Mouse (Mus musculus) frontal cortex, postnatal 25 days (tissue): ENCODE measurements around the gene Slco1a6.
"Not testable (repeated sequence)": the region's sequence is repeated elsewhere in the genome, so short reads cannot be mapped to it uniquely, and the experiment has no call there.

Experiments used
- DNase-seq, 2 experiments: peaks; one replicate each; pipeline ENCODE4 v3.0.0; 2022; ENCODE audit warnings: low spot score in 2 of 2

The Slco1a6 gene

DNA sequence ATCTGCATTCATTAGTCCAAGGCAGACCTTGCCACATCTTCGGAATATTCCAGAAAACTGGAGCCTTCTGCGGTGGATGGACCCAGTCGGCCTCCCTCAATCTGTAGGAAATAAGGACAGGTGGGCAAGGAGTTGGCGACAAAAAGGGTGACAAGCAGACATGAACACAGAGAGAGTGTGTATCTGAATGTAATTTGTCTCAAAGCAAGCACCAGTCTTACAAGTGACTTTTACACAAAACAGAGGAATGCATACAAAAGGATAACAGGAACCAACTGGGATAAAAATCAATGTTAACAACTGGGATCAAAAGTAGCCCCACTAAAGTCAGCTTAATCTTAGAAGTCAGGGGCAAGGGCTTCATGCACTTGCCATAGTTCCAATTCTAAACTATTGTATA lies at the start of gene Slco1a6:
Gene Slco1a6, minus strand, starts transcription at position 101 of the 400 bp plus-strand sequence.
- DNase-seq, result no peak

DNA sequence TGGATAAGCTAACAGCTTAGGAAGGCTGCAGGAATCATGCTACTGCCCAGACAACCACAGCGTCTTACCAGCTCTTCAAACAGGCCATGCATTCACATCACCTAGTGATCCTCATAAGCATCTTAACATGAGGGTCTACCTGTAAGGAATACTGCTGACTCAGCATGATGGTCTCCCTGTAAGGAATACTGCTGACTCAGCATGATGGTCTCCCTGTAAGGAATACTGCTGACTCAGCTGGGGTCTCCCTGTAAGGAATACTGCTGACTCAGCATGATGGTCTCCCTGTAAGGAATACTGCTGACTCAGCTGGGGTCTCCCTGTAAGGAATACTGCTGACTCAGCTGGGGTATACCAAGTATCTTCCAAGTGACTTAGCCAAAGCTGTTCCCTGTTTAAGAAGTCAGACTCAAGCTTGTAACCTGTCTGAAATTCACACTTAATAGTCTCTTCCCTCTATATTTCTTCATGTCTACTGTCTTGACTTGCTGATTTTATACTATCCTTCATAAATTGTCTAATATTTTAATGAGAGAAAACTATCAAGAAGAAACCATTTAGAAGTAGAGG lies 42.5 kb upstream of the Slco1a6 start:
- not testable (repeated sequence) for DNase-seq

GRCm38 (mm10) chr6:142245065-142245464 lies 36.7 kb upstream of the Slco1a6 start:
- no peak for DNase-seq

- no peak for DNase-seq
These were observed 31.1 kb upstream of the Slco1a6 start for GRCm38 (mm10) chr6:142239468-142239867.

DNA sequence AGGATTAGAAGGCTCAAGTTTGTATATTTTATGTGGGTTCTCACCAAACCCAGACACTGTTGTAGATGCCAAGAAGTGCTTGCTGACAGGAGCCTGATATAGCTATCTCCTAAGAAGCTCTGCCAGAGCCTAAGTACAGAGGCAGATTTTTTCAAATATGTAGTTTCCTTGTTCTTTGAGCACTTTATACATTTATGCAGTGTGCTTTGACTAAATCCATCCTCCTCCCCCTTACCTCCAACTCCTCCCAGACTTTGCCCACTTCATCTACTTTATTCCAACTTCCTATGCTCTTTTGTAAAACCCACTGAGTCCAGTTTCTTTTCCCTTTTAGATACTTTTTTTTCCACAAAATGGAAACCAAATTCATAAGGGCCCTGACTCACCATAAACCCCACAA lies 11.8 kb upstream of the Slco1a6 start:
- DNase-seq, result no peak

GRCm38 (mm10) chr6:142211821-142212220 lies 3.5 kb upstream of the Slco1a6 start:
- no peak for DNase-seq

DNA sequence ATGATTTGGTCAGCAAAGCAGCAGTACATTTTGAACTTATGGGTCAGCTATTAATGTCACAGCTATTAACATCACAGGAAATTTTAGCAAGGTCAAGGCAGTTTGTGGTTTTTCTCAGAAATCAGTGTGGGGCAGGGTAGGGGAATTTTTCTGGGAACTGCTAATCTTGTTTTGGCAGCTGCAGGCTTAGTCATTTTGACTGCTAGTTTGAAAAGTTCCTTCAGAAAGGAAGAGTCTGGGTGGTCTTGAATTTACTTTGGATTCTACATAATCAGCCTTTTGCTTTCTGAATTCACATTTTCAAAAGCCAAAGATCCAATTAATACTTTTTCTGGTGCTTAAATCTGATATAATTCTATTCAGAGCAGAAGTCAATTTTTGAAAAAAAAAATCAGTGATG lies 1.4 kb upstream of the Slco1a6 start:
- no peak for DNase-seq

DNA sequence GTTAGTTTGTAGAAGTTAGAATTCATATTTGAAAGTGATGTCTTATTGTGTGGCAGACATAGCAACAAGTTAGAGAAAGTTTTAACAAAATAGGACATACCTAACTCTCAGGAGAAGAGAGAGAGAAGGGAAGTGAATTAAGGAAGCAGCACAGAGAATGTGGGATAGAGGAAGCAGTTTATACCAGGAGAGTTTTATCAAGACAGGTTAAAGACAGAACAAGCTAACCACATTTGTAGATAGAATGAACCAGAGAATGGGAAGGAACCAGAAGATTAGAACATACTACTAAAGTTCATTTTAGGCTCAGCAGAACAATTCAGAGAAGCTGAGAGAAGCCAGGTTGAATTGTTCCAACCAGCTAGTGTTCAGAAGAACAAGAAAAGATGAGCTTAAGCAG lies 7.8 kb downstream of the Slco1a6 start:
- DNase-seq, result no peak

- no peak for DNase-seq
These were observed 14.1 kb downstream of the Slco1a6 start for GRCm38 (mm10) chr6:142194245-142194644.

GRCm38 (mm10) chr6:142191962-142192361 lies 16.4 kb downstream of the Slco1a6 start:
- no peak for DNase-seq

GRCm38 (mm10) chr6:142187426-142187825 lies 20.9 kb downstream of the Slco1a6 start:
- DNase-seq, result no peak

- DNase-seq, result no peak
These were observed 22.4 kb downstream of the Slco1a6 start for GRCm38 (mm10) chr6:142185868-142186415.

GRCm38 (mm10) chr6:142163406-142163805 lies 44.9 kb downstream of the Slco1a6 start:
- no peak for DNase-seq

GRCm38 (mm10) chr6:142161171-142161570 lies 47.1 kb downstream of the Slco1a6 start:
- DNase-seq, result no peak

DNA sequence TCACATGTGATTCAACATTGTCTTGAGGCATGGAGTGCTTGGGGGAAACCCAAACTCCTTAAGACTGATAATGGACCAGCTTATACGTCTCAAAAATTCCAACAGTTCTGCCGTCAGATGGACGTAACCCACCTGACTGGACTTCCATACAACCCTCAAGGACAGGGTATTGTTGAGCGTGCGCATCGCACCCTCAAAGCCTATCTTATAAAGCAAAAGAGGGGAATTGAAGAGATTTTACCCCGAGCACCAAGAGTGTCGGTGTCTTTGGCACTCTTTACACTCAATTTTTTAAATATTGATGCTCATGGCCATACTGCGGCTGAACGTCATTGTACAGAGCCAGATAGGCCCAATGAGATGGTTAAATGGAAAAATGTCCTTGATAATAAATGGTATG lies 54.2 kb downstream of the Slco1a6 start:
- DNase-seq, result peak; percentile 11 to 18

GRCm38 (mm10) chr6:142148371-142148770 lies 60.0 kb downstream of the Slco1a6 start:
- DNase-seq, result no peak

- DNase-seq, result no peak
These were observed 96.5 kb downstream of the Slco1a6 start for GRCm38 (mm10) chr6:142111667-142112305.

- no peak for DNase-seq
These were observed 117.2 kb downstream of the Slco1a6 start for GRCm38 (mm10) chr6:142091126-142091525.

DNA sequence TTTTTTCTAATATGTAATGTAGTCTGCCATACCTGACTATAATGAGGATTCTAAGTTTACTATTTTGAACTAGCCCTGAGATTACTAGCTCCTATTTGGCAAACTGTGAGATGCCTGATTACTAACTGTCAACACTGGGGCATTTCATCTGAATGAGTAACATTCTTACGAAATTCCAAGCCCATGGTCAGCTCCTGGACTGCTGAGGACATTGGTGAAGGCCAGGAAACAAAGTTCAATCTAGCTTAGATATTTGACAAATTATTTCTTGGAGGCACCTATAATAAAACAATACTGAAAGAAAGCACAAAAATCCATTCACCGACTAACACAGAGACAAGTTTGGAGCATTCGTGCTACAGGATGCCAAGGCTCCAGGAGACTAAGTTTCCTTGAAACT lies 150.0 kb downstream of the Slco1a6 start:
- DNase-seq, result not testable (repeated sequence)

DNA sequence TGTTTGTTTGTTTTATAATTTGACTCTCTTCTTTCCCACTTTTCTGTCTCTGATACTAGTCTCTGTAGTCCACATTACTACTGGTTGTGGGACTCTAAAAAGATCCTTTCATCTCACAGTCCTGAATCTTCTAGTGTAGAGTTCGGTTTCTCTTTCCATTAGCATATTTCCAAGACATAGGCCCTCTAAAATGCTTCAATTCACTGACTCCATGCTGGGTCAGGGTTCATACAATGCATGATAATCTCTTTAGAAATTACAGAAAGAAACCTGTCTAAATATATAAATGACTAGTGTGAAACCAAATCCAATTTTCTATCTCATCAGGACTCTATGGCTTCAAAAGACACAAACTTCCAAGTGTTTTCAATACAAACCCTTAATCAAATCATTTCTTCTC lies 160.6 kb downstream of the Slco1a6 start:
- no peak for DNase-seq

- no peak for DNase-seq
These were observed 162.6 kb downstream of the Slco1a6 start for GRCm38 (mm10) chr6:142045746-142046145.

GRCm38 (mm10) chr6:142041896-142042295 lies 166.4 kb downstream of the Slco1a6 start:
- DNase-seq, result no peak
